Mouse (Mus musculus) MEL (cell line): ENCODE measurements around the gene Mtss1l.
"Not testable (repeated sequence)": the region's sequence is repeated elsewhere in the genome, so short reads cannot be mapped to it uniquely, and the experiment has no call there.

ENCODE experiments used
- CTCF ChIP-seq, 3 experiments: IDR thresholded peaks in 2 of 3; conservative IDR thresholded peaks in 1 of 3; 2 replicates each; pipeline ENCODE4 v1.5.1; 2011 to 2012; ENCODE audit warnings: low read length in 3 of 3, low read depth in 2 of 3, mild to moderate bottlenecking in 2 of 3, improper control_type of control experiment in 1 of 3, inconsistent platforms in 1 of 3, mixed read lengths in 1 of 3, moderate library complexity in 1 of 3; ENCODE audit not compliant: control insufficient read depth in 1 of 3, insufficient read depth in 1 of 3, poor library complexity in 1 of 3, severe bottlenecking in 1 of 3
- RAD21 ChIP-seq: IDR thresholded peaks from 2 replicates; pipeline ENCODE4 v1.6.1; 2011; ENCODE audit warnings: mild to moderate bottlenecking, low read depth, low read length, improper control_type of control experiment

DNA sequence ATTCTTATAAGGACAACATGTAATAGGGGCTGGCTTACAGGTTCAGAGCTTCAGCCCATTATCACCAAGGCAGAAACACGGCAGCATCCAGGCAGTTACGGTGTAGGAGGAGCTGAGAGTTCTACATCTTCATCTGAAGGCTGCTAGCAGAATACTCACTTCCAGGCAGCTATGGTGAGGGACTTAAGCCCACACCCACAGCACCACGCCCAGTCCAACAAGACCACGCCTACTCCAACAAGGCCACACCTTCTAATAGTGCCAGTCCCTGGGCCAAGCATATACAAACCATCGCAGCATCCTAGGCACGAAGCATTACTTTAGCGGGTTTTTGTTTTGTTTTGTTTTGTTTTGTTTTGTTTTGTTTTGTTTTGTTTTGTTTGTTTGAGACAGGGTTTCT lies 65.2 kb downstream of the Mtss1l start:
- not testable (repeated sequence) for TF ChIP-seq RAD21; CTCF (IDR thresholded peaks at IDR 0.05 in 2 of 3, conservative IDR thresholded peaks at IDR 0.05 in 1 of 3; ENCODE audit: control insufficient read depth in 1 of 3, insufficient read depth in 1 of 3, low read depth in 2 of 3, low read length in 3 of 3, poor library complexity in 1 of 3, severe bottlenecking in 1 of 3)
